Mouse (Mus musculus) stomach, embryonic 15.5 days (tissue): ENCODE results near the gene Mob3c. TPM values are rescaled to one million over a fixed set of nuclear protein-coding genes. Genes with fewer than 3 reads are reported as not detected.

ENCODE experiments used
- ATAC-seq: fragments of 200-750 bp; cut with Nextera tagmentation; 2 replicates; pipeline ENCODE4 v1.8.0; 2017; ENCODE audit warnings: low read depth, moderate number of reproducible peaks, moderate TSS enrichment; ENCODE audit not compliant: insufficient read depth, low FRiP score
- H3K27ac ChIP-seq: fragments of 300-500 bp; sonication (generic); 2 replicates; pipeline ENCODE4 v1.5.1; 2015; ENCODE audit warnings: mild to moderate bottlenecking, inconsistent platforms
- H3K27me3 ChIP-seq: fragments of 300-500 bp; sonication (generic); replicated peaks from 2 replicates; pipeline ENCODE4 v1.6.1; 2015; ENCODE audit warnings: inconsistent platforms
- H3K36me3 ChIP-seq: fragments of 300-500 bp; sonication (generic); 2 replicates; pipeline ENCODE4 v1.6.1; 2015; ENCODE audit warnings: inconsistent platforms
- H3K4me1 ChIP-seq: fragments of 300-500 bp; sonication (generic); 2 replicates; pipeline ENCODE4 v1.6.1; 2015; ENCODE audit warnings: inconsistent platforms
- H3K4me2 ChIP-seq: fragments of 300-500 bp; sonication (generic); 2 replicates; pipeline ENCODE4 v1.6.1; 2015; ENCODE audit warnings: mild to moderate bottlenecking, inconsistent platforms
- H3K4me3 ChIP-seq: fragments of 300-500 bp; sonication (generic); replicated peaks from 2 replicates; pipeline ENCODE4 v1.5.1; 2015; ENCODE audit warnings: inconsistent platforms
- H3K9ac ChIP-seq: fragments of 300-500 bp; sonication (generic); 2 replicates; pipeline ENCODE4 v1.6.1; 2015; ENCODE audit warnings: inconsistent platforms
- H3K9me3 ChIP-seq: fragments of 300-500 bp; sonication (generic); 2 replicates; pipeline ENCODE4 v1.6.1; 2016; ENCODE audit warnings: inconsistent platforms
- WGBS: fragments of 180-500 bp; shearing (Covaris S2); methylation state at CpG from one replicate; pipeline ENCODE4 v1.1.7; 2015; 5-methylcytosine and 5-hydroxymethylcytosine counted together
- polyA plus RNA-seq: library from polyadenylated mRNA; unstranded; fragments of >200 nt; fragmentation: Nextera tagmentation; extraction: Ambion mirVana; gene quantifications from 2 replicates; pipeline ENCODE4 v1.2.1, GENCODE M21; 2015

Gene Mob3c
- polyA plus RNA-seq, 1 experiment from 2014 or later: 11.8 TPM

GRCm38 (mm10) chr4:115820199-115820598 lies 7.7 kb upstream of the Mob3c start:
- Histone ChIP-seq H3K27me3 (no peaks in the 10 kb centered on the region), H3K4me3 (no peak overlapping the region), H3K36me3 (peaks cover 4% of the 10 kb centered on the region; the same call in 1 of the 2 replicates), H3K4me1 (no peaks in the 10 kb centered on the region), H3K9ac (no peak overlapping the region), H3K4me2 (no peak overlapping the region), H3K27ac (no peak overlapping the region), H3K9me3 (no peaks in the 10 kb centered on the region)
- no peak for ATAC-seq
- 49% methylated on average over 3 of the region's 3 CpGs for WGBS

- H3K4me3 ChIP-seq: no peak overlapping the region
- 37% methylated on average over 3 of the region's 3 CpGs for WGBS
- no peak overlapping the region for H3K27ac ChIP-seq
- H3K4me2 ChIP-seq: no peak overlapping the region
- H3K9me3 ChIP-seq: no peaks in the 10 kb centered on the region
- no peaks in the 10 kb centered on the region for H3K4me1 ChIP-seq
- ATAC-seq: no peak
- H3K27me3 ChIP-seq: no peaks in the 10 kb centered on the region
- no peaks in the 10 kb centered on the region for H3K36me3 ChIP-seq
- no peak overlapping the region for H3K9ac ChIP-seq
Observed at GRCm38 (mm10) chr4:115820944-115821343, 6.9 kb upstream of the Mob3c start.

DNA sequence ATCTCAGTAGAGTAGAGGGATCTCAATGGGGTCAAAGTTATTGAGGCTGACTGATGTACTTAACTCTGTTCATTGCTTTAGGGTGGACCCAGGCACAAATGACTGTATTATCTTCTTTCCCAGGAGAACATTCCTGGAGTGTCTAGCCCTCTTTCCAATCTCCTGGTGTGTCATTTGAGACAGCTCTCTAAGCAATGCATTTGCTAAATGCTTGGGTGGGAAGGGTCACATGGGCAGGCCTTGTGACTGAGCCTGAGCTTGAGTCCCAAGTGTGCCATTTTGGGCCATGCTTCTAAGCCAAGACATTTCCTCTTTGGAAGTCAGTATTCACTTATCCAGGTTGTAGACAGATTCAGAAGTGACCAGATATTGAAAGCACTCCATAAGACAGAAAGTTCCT lies 6.5 kb upstream of the Mob3c start:
- Histone ChIP-seq H3K4me3 (no peak overlapping the region), H3K4me1 (no peaks in the 10 kb centered on the region), H3K9me3 (no peaks in the 10 kb centered on the region), H3K27me3 (no peaks in the 10 kb centered on the region), H3K27ac (no peak overlapping the region), H3K4me2 (no peak overlapping the region), H3K9ac (no peak overlapping the region), H3K36me3 (no peaks in the 10 kb centered on the region)
- no peak for ATAC-seq

DNA sequence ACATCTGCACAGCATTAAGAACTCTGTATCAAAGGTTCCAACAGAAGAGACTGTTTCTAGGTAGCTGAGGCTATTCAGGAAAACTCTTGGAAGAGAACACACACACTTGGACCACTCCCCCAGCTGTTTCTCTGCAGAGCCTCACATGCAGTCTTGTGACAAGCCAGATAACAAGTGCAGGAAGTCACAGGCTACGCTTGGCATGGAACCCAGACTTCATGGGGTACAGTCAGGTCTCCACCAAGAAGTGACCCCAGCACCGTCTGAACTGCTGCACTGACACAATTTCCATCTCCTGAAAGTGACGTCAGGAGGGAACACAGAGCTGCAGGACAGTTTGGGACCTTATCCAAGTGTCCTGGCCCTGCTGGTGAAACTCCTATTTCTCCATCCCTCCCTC lies 6.0 kb upstream of the Mob3c start:
- Histone ChIP-seq H3K4me3 (no peak overlapping the region), H3K4me2 (no peak overlapping the region), H3K9ac (no peak overlapping the region), H3K27ac (no peak overlapping the region), H3K4me1 (no peaks in the 10 kb centered on the region), H3K9me3 (no peaks in the 10 kb centered on the region), H3K36me3 (no peaks in the 10 kb centered on the region), H3K27me3 (no peaks in the 10 kb centered on the region)
- ATAC-seq: no peak
- 59% methylated on average over 3 of the region's 3 CpGs for WGBS

DNA sequence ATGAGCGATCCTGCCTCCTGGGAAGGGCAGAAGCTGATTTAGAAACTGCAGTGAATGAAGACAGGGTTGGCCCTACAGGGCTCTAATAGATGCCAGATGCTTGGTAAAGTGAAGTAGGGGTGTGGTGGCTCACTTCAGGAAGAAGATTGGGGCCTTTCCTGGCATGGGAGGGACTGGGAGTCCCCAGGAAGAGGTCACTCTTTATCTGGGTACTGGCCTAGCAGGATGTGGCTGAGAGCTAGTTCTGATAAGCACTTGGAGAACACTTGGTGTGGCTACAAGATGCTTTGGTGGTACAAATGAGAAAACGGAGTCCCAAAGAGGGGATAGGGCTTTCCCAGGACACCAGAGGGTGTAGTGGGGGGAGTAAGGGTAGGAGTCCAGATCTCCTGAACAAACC lies 3.7 kb upstream of the Mob3c start:
- no peak overlapping the region for H3K9ac ChIP-seq
- no peak overlapping the region for H3K4me2 ChIP-seq
- no peak overlapping the region for H3K4me3 ChIP-seq
- no peak overlapping the region for H3K27ac ChIP-seq
- H3K36me3 ChIP-seq: no peaks in the 10 kb centered on the region
- no peak for ATAC-seq
- 70% methylated on average over 2 of the region's 2 CpGs for WGBS
- no peaks in the 10 kb centered on the region for H3K27me3 ChIP-seq
- H3K4me1 ChIP-seq: peaks cover 7% of the 10 kb centered on the region; the same call in 1 of the 2 replicates
- no peaks in the 10 kb centered on the region for H3K9me3 ChIP-seq

DNA sequence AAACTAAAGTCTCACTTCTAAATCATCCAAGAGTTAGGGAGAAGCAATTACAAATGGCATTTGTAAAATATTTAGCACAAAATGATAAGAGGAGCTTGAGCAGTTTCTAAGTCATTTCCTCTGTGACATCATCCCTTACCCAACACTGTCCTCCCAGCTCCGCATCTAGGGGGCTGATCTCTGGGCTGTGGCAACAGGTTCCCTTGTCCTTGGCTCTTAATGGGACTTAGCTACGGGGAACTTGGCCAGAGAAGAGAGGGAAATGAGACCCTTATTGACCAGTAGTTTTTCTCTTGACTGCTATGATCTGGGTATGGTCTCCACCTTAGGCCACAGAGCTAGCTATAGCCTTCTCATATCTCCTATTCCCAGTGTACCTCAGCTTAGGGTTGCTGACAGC lies 2.6 kb upstream of the Mob3c start:
- H3K4me1 ChIP-seq: peaks cover 9% of the 10 kb centered on the region; the same call in 1 of the 2 replicates
- no peaks in the 10 kb centered on the region for H3K9me3 ChIP-seq
- no peaks in the 10 kb centered on the region for H3K36me3 ChIP-seq
- ATAC-seq: no peak
- 67% methylated on average over 2 of the region's 2 CpGs for WGBS
- H3K4me3 ChIP-seq: no peak overlapping the region
- H3K27me3 ChIP-seq: no peaks in the 10 kb centered on the region
- H3K4me2 ChIP-seq: no peak overlapping the region
- H3K9ac ChIP-seq: no peak overlapping the region
- H3K27ac ChIP-seq: no peak overlapping the region

- no peaks in the 10 kb centered on the region for H3K27me3 ChIP-seq
- H3K4me3 ChIP-seq: no peak overlapping the region; the same call in 1 of the 2 replicates
- H3K4me2 ChIP-seq: peak overlapping the region; percentile 79
- H3K9me3 ChIP-seq: no peaks in the 10 kb centered on the region
- peaks cover 12% of the 10 kb centered on the region; the same call in 1 of the 2 replicates for H3K4me1 ChIP-seq
- no peak overlapping the region for H3K27ac ChIP-seq
- 66% methylated on average over 3 of the region's 3 CpGs for WGBS
- no peak overlapping the region for H3K9ac ChIP-seq
- H3K36me3 ChIP-seq: peaks cover 8% of the 10 kb centered on the region
- no peak for ATAC-seq
Observed at GRCm38 (mm10) chr4:115827066-115827465, 826 bp upstream of the Mob3c start.

DNA sequence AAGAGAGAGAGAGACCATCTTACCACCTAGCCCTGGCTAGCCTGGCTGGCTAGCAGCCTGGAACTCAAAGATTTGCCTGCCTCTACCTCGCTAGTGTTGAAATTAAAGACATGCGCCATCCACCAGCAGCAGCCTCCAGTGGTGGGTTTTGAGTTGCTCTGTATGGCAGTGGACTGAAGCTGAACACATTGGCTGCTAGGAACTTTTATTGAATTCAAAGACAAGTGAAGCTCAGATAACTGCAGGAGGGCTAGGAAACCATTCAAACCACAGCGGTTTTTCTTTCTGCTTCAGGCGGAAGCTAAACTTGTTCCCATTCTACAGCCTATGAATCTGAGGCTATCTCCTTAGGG lies 381 bp upstream of the Mob3c start:
- 4% methylated on average over 4 of the region's 4 CpGs for WGBS
- Histone ChIP-seq H3K4me1 (peaks cover 12% of the 10 kb centered on the region; the same call in 1 of the 2 replicates), H3K36me3 (peaks cover 12% of the 10 kb centered on the region), H3K27ac (peak overlapping the region; percentile 91), H3K4me3 (peak overlapping the region; percentile 99), H3K9me3 (no peaks in the 10 kb centered on the region), H3K4me2 (peak overlapping the region; percentile 79), H3K27me3 (no peaks in the 10 kb centered on the region), H3K9ac (peak overlapping the region; percentile 60; the same call in 1 of the 2 replicates)
- ATAC-seq: no peak

GRCm38 (mm10) chr4:115828572-115828902 lies 645 bp downstream of the Mob3c start:
- no peaks in the 10 kb centered on the region for H3K9me3 ChIP-seq
- H3K27ac ChIP-seq: no peak overlapping the region; the same call in 1 of the 2 replicates
- H3K4me1 ChIP-seq: peaks cover 12% of the 10 kb centered on the region; the same call in 1 of the 2 replicates
- no peak for ATAC-seq
- 0 out of 2 replicates have a peak overlapping the region, but pooled peaks have one; percentile 60 for H3K9ac ChIP-seq
- peaks cover 13% of the 10 kb centered on the region for H3K36me3 ChIP-seq
- peak overlapping the region; percentile 99 for H3K4me3 ChIP-seq
- no peaks in the 10 kb centered on the region for H3K27me3 ChIP-seq
- 6% methylated on average over 8 of the region's 8 CpGs for WGBS
- peak overlapping the region; percentile 79 for H3K4me2 ChIP-seq

- H3K27me3 ChIP-seq: no peaks in the 10 kb centered on the region
- no peaks in the 10 kb centered on the region for H3K9me3 ChIP-seq
- no peak overlapping the region for H3K4me3 ChIP-seq
- no peak overlapping the region for H3K9ac ChIP-seq
- H3K36me3 ChIP-seq: peaks cover 21% of the 10 kb centered on the region
- no peak for ATAC-seq
- H3K4me1 ChIP-seq: peaks cover 12% of the 10 kb centered on the region; the same call in 1 of the 2 replicates
- no peak overlapping the region for H3K4me2 ChIP-seq
- H3K27ac ChIP-seq: no peak overlapping the region
- 67% methylated on average over 5 of the region's 5 CpGs for WGBS
Observed at GRCm38 (mm10) chr4:115830491-115830890, 2.6 kb downstream of the Mob3c start.

GRCm38 (mm10) chr4:115831221-115831620 lies 3.3 kb downstream of the Mob3c start:
- Histone ChIP-seq H3K27ac (no peak overlapping the region), H3K4me2 (no peak overlapping the region), H3K9me3 (no peaks in the 10 kb centered on the region), H3K9ac (no peak overlapping the region), H3K4me1 (peaks cover 12% of the 10 kb centered on the region; the same call in 1 of the 2 replicates), H3K27me3 (no peaks in the 10 kb centered on the region), H3K36me3 (peaks cover 21% of the 10 kb centered on the region), H3K4me3 (no peak overlapping the region)
- ATAC-seq: no peak
- WGBS: 95% methylated on average over 22 of the region's 22 CpGs

- Histone ChIP-seq H3K27me3 (no peaks in the 10 kb centered on the region), H3K4me2 (no peak overlapping the region), H3K9ac (no peak overlapping the region), H3K27ac (no peak overlapping the region), H3K4me3 (no peak overlapping the region), H3K9me3 (no peaks in the 10 kb centered on the region), H3K4me1 (peaks cover 12% of the 10 kb centered on the region; the same call in 1 of the 2 replicates), H3K36me3 (peaks cover 21% of the 10 kb centered on the region)
- no peak for ATAC-seq
- WGBS: 60% methylated on average over 2 of the region's 2 CpGs
Observed at GRCm38 (mm10) chr4:115832040-115832439, 4.1 kb downstream of the Mob3c start.

DNA sequence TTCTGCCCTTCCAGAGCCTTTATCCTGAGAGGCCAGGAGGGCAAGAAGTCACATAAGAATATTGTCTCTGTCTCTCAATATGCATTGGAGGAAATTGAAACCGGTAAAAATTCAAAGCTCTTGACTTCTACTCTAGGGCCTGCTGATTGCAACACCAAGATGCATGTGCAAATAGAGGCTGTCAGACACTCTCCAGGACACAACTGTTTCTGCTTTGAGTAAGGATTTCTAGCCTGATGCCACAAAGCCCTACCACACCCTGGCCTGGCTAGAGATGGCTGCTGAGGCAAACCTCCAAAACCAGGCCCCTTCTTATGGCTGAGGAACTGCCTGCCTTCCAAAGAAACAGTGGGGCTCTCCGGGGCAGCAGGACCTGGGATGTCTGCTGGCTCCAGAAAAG lies 7.7 kb downstream of the Mob3c start:
- WGBS: 75% methylated on average over 2 of the region's 2 CpGs
- no peak overlapping the region for H3K4me3 ChIP-seq
- 0 out of 2 replicates have a peak, but pooled peaks cover 5% of the 10 kb centered on the region for H3K4me1 ChIP-seq
- H3K36me3 ChIP-seq: peaks cover 21% of the 10 kb centered on the region
- no peak for ATAC-seq
- no peaks in the 10 kb centered on the region for H3K27me3 ChIP-seq
- no peaks in the 10 kb centered on the region for H3K9me3 ChIP-seq
- H3K4me2 ChIP-seq: no peak overlapping the region
- H3K9ac ChIP-seq: no peak overlapping the region
- no peak overlapping the region for H3K27ac ChIP-seq
